Mouse (Mus musculus): Measurements from ENCODE around the gene Senp5.

Senp5 gene

GRCm38 (mm10) chr16:31938856-31939255 is 64.2 kb downstream of the Senp5 start:
- 73% methylated on average over 6 of the region's 6 CpGs for whole genome bisulfite sequencing

GRCm38 (mm10) chr16:31936568-31936967 is 66.5 kb downstream of the Senp5 start:
- WGBS = 82% methylated on average over 4 of the region's 4 CpGs

- WGBS = 5% methylated on average over 36 of the region's 36 CpGs
Measured at GRCm38 (mm10) chr16:31935091-31935979, 67.8 kb downstream of the Senp5 start.

GRCm38 (mm10) chr16:31934550-31935010 is 68.5 kb downstream of the Senp5 start:
- 26% methylated on average over 13 of the region's 13 CpGs for WGBS

GRCm38 (mm10) chr16:31933751-31934549 is 69.1 kb downstream of the Senp5 start, which contains the start of gene Pigz:
TSS of gene Pigz (plus strand) at chr16:31933851.
- 5% methylated on average over 42 of the region's 42 CpGs for WGBS

- WGBS = under 1% methylated on average over 50 of the region's 50 CpGs
Measured at GRCm38 (mm10) chr16:31932840-31933697, 70.0 kb downstream of the Senp5 start.

- 56% methylated on average over 5 of the region's 5 CpGs for WGBS
Measured at GRCm38 (mm10) chr16:31932255-31932654, 70.8 kb downstream of the Senp5 start.

GRCm38 (mm10) chr16:31931330-31931729 is 71.8 kb downstream of the Senp5 start:
- 55% methylated on average over 17 of the region's 17 CpGs for WGBS

GRCm38 (mm10) chr16:31927412-31927811 is 75.7 kb downstream of the Senp5 start:
- WGBS = 92% methylated on average over 5 of the region's 5 CpGs

GRCm38 (mm10) chr16:31926547-31927182 is 76.4 kb downstream of the Senp5 start:
- WGBS = 89% methylated on average over 13 of the region's 13 CpGs

GRCm38 (mm10) chr16:31926091-31926490 is 77.0 kb downstream of the Senp5 start:
- 88% methylated on average over 6 of the region's 6 CpGs for WGBS

- 92% methylated on average over 6 of the region's 6 CpGs for WGBS
Measured at GRCm38 (mm10) chr16:31924368-31924767, 78.7 kb downstream of the Senp5 start.

- WGBS = 2% methylated on average over 14 of the region's 14 CpGs
Measured at GRCm38 (mm10) chr16:31918248-31918724, 84.8 kb downstream of the Senp5 start.

- 83% methylated on average over 11 of the region's 11 CpGs for WGBS
Measured at GRCm38 (mm10) chr16:31917776-31918175, 85.3 kb downstream of the Senp5 start.

GRCm38 (mm10) chr16:31910281-31910847 is 92.7 kb downstream of the Senp5 start:
- WGBS = 70% methylated on average over 10 of the region's 10 CpGs

Data from cerebral cortex, adult 2 months (tissue).